Mouse (Mus musculus) megakaryocyte-erythroid progenitor cell, adult 5-6 weeks (primary cell): Measurements from ENCODE around the gene Pikfyve. TPM values are rescaled to one million over a fixed set of nuclear protein-coding genes. Genes with fewer than 3 reads are reported as not detected.

Experiments used
- ATAC-seq: replicated peaks from 2 replicates; pipeline ENCODE4 v1.8.0; 2016; ENCODE audit warnings: mild to moderate bottlenecking, inconsistent platforms; ENCODE audit not compliant: severe bottlenecking, poor library complexity, low FRiP score, low TSS enrichment
- total RNA-seq, 2 experiments: library from RNA; stranded (forward) in 1 of 2; stranded (reverse) in 1 of 2; fragments of 200-1000, 215-1000 nt in 1 of 2; fragments of >200 nt in 1 of 2; fragmentation: Nextera tagmentation in 1 of 2; gene quantifications; 2 replicates each; pipeline ENCODE4 v1.2.3; 2014 to 2017

Gene Pikfyve
- total RNA-seq, 2 experiments from 2014 or later: 15.4 to 23.1 TPM

DNA sequence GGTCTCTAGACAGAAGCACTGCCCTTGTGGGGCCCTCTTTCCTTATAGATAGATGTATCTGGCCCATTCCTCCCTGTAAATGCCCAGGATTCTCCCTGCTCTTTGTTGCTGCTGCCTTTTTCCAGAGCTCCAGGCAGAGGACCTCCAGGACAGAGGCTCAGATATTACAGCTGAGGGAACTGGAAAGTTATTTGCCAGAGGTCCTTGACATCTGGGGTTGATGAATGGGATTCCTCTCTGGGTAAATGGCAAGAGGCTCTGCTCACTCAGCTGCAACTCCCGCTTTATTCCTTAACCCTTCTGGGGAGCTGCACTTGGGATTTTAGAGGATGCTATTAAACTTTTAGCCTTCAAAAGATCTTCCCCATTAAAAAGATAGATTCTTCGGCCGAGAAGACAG is 122.0 kb downstream of the Pikfyve start:
- no peak for ATAC-seq

DNA sequence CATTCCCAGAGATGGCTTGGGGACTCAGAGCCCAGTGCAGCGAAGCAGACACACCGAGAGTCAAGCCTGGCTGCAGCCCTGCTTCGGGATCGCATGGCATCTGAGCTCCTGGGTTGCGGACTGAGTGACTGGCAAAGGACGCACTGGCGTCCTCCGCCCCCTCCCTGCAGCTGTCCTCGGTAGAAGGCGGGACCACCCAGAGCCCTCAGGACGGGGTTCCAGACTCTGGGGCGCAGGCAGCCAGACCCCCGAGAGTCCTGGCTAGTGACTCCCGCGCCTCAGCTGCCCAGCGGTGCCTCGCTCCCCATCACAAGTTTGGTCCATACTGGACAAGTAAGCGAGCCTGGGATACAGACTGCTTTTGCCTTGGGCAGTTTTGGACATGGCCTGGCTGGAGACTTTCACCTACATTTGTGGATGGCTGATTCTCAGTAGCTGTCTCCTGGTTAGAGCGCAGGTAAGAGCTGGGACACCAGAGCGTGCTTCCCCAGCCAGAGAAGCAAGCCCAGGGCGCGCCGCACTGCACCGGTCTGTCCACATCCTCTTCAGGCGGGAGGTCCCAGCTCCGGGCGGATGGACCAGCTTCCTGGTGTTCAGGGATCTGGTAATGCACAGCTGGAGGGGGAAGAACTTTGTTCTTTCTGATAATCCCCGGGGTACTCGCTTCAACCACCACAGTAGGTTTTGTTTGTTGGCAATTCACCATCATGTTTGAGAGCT is 124.9 kb downstream of the Pikfyve start:
- ATAC-seq: no peak

DNA sequence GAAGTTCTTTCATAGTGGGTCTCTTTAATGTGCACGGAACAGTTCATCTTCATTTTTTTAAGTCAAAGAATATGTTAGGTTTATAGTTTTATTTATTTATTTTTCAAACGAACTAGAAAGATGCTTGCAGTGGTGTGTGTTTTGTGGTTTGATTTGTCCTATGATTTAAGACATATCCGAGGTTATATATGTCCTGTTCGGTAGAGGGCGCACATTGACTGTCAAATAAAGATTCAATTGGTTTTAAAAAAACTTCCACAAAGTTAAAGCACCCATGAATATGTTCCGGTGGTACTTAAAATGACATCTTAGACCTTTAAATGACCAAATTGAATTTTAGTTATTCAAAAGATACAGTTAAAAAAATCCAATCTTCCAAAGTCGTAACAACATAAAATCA is 125.6 kb downstream of the Pikfyve start:
- no peak for ATAC-seq

DNA sequence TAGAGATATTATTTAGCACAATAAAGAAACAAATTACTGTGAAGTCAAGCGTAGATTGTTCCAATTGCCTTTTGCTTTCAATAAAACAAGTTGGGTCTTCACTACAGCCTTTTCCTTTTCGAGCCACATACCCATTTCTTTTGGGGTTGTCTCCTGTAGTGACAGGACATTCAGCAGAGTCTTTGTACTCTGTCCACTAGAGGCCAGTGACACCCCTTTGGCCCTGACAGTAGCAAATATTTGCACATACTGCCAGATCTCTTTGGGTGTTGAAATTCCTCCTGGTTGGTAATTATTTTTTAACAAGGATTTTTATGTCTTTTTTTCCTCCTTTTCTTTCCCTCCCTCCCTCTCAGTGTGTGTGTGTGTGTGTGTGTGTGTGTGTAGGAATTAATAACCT is 126.4 kb downstream of the Pikfyve start:
- no peak for ATAC-seq

DNA sequence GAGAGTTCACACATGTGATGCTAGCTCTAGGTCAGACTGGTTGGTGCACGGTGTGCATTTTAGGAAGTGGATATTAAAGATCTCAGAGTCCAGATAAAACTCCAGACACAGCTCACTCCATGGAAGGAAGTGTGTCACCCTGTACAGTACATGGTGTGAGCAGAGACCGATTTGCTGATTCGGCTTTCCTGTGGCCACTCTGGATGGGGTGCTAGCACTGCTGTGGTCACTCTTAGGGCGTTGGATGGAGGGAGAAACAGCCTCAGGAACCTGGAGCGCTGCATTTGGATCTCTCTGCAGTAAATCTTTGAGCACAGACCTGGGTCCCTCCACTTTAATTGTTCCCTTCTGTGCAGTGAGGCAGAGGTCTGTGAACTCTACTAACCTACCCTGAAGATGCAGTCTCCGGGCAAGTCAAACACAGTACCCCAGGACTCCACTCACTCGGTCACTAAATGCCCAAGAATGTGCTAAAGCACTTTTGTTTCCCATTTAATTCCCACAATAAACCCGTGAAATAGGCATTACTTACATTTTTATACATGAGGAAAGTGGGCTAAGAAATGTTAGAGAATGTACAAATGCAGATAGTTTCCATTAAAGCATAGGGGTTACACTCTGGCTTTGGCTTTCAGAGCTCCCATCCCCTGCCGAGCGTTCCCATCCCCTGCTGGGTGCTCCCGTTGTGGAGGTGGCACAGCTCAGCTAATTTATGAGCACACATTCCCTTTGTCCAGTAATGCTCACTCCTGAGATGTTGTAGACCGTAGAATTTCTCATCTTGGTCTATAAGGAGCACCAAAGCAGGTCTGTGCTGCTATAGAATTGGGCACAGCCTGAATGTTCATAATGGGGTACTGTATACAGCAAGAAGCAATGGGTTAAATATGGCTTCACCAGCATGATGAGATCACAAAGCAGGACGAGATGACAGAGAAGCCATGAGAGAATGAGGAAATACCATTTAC is 127.9 kb downstream of the Pikfyve start:
- no peak for ATAC-seq

DNA sequence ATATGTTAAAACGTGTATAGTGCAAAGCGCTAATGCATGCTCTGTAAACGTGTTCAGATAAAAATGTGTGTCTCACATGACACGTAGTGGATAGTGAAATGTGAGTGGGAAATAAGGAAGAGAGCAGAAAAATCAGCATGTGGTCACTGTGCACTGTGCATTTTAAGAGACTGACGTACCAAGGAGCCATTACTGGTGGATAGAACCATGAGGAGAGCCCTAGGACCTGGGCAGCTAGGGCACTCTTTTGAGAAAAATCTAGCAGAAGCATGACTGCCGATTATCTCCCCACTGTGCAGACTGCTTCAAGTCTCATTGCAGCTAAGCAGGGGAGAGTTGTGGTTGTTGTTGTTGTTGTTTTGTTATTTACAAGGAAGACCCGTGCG is 128.5 kb downstream of the Pikfyve start:
- ATAC-seq: no peak

Other genes with a start within 250 kb of the Pikfyve start
- 4.3 and 8.1 TPM in 2 replicates for gene Plekhm3, start 229.9 kb upstream of the Pikfyve start, total RNA-seq (2014; fragmentation: Nextera tagmentation)
- 1.8 and 5.6 TPM in 2 replicates for gene Plekhm3, start 229.9 kb upstream of the Pikfyve start, total RNA-seq (2017)
- not detected in 2 replicates for gene Akr1cl, start 153.9 kb upstream of the Pikfyve start, total RNA-seq (2014; fragmentation: Nextera tagmentation)
- not detected in 2 replicates for gene Akr1cl, start 153.9 kb upstream of the Pikfyve start, total RNA-seq (2017)
- gene Cryge, start 135.5 kb upstream of the Pikfyve start, total RNA-seq (2014; fragmentation: Nextera tagmentation): not detected in 2 replicates
- gene Cryge, start 135.5 kb upstream of the Pikfyve start, total RNA-seq (2017): not detected in 2 replicates
- not detected in 2 replicates for gene Crygd, start 123.2 kb upstream of the Pikfyve start, total RNA-seq (2014; fragmentation: Nextera tagmentation)
- gene Crygd, start 123.2 kb upstream of the Pikfyve start, total RNA-seq (2017): not detected in 2 replicates
- not detected in 2 replicates for gene Crygc, start 113.0 kb upstream of the Pikfyve start, total RNA-seq (2014; fragmentation: Nextera tagmentation)
- not detected in 2 replicates for gene Crygc, start 113.0 kb upstream of the Pikfyve start, total RNA-seq (2017)
- gene Crygb, start 104.4 kb upstream of the Pikfyve start, total RNA-seq (2014; fragmentation: Nextera tagmentation): not detected in 2 replicates
- gene Crygb, start 104.4 kb upstream of the Pikfyve start, total RNA-seq (2017): not detected in 2 replicates
- gene Cryga, start 83.3 kb upstream of the Pikfyve start, total RNA-seq (2014; fragmentation: Nextera tagmentation): not detected in 2 replicates
- gene Cryga, start 83.3 kb upstream of the Pikfyve start, total RNA-seq (2017): not detected in 2 replicates
- not detected in 2 replicates for gene Gm28845, start 67.1 kb upstream of the Pikfyve start, total RNA-seq (2014; fragmentation: Nextera tagmentation)
- gene Gm28845, start 67.1 kb upstream of the Pikfyve start, total RNA-seq (2017): not detected in 2 replicates
- gene D630023F18Rik, start 63.5 kb upstream of the Pikfyve start, total RNA-seq (2014; fragmentation: Nextera tagmentation): not detected in 2 replicates
- gene D630023F18Rik, start 63.5 kb upstream of the Pikfyve start, total RNA-seq (2017): not detected in 2 replicates
- gene Idh1, start 183 bp upstream of the Pikfyve start, total RNA-seq (2014; fragmentation: Nextera tagmentation): 5.7 and 12.6 TPM in 2 replicates
- 5.3 and 21.9 TPM in 2 replicates for gene Idh1, start 183 bp upstream of the Pikfyve start, total RNA-seq (2017)
- not detected in 2 replicates for gene Pth2r, start 95.4 kb downstream of the Pikfyve start, total RNA-seq (2014; fragmentation: Nextera tagmentation)
- gene Pth2r, start 95.4 kb downstream of the Pikfyve start, total RNA-seq (2017): not detected in 2 replicates